Mouse (Mus musculus) layer of hippocampus, adult 2 months (tissue): ENCODE measurements at regions not wholly inside any gene's neighbourhood (a gene's known extent, or its start where the extent isn't known, plus 50 kb on each side); places are given as distances from the start of the nearest gene placed in this dataset.

Source experiments
- DNase-seq, 2 experiments: peaks; one replicate each; pipeline ENCODE4 v3.0.0; 2022; ENCODE audit warnings: low spot score in 2 of 2
- H3K27ac ChIP-seq: fragments of 200-600 bp; 2 replicates; pipeline ENCODE4 v1.8.1; 2022
- H3K4me3 ChIP-seq: fragments of 200-600 bp; 2 replicates; pipeline ENCODE4 v1.8.1; 2022; ENCODE audit warnings: mild to moderate bottlenecking
- CTCF ChIP-seq: fragments of 200-600 bp; conservative IDR thresholded peaks from 2 replicates; pipeline ENCODE4 v1.8.1; 2022; ENCODE audit warnings: antibody characterized with exemption, mild to moderate bottlenecking, moderate library complexity

GRCm38 (mm10) chr12:106566361-106566760 lies 556.3 kb downstream of the Vrk1 start:
- no peak for TF ChIP-seq CTCF
- H3K27ac ChIP-seq = no peak overlapping the region
- DNase-seq = no peak
- no peak overlapping the region for H3K4me3 ChIP-seq

- TF ChIP-seq CTCF = no peak
- H3K4me3 ChIP-seq = no peak overlapping the region
- no peak overlapping the region for H3K27ac ChIP-seq
- DNase-seq = no peak
Measured at GRCm38 (mm10) chr12:106567116-106567515, 557.1 kb downstream of the Vrk1 start.

GRCm38 (mm10) chr12:106568541-106569085 lies 558.6 kb downstream of the Vrk1 start:
- Histone ChIP-seq H3K4me3 (no peak overlapping the region), H3K27ac (no peak overlapping the region)
- DNase-seq = no peak
- TF ChIP-seq CTCF = no peak

DNA sequence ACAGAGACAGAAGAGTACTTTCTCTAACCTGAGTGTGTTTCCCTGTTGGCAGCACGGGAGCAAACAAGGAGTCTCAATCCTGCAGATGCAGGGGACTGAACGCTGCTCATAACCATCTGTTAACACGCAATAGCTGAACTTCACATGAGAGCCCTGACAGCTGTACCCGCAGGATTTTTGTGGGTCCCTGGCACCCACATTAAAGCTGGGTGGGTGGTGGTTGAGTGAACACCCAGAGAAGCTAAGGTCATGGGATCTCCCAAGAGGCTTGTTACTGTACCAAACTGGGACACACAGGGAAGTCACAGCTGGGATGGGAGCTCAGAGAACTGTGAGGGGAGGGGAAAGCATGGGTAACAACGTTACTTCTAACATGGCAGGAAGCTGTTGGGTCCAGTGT lies 562.9 kb downstream of the Vrk1 start:
- no peak for TF ChIP-seq CTCF
- no peak overlapping the region for H3K4me3 ChIP-seq
- DNase-seq = no peak
- no peak overlapping the region for H3K27ac ChIP-seq

DNA sequence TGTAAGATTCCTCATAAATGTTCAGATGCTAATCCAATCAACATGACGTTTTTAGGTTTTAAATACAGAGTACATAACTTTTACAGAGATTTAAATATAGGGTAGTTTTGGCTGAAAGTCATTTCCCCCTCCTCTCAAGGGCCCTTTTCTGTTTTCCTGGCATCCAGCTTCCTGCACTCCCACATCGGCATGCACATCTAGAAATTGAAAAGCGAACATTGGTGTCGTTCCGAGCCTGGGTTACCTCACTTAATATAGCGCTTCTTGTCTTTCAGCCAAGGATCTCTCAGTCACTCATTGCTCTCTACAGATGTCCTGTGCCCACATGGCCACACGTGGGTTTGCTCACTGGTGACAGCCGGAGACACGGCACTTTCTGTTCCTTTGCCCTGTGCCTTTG lies 572.7 kb downstream of the Vrk1 start:
- Histone ChIP-seq H3K27ac (no peak overlapping the region; the same call in 1 of the 2 replicates), H3K4me3 (no peak overlapping the region)
- no peak for TF ChIP-seq CTCF
- peak in 1 of 2 experiments; percentile 21 for DNase-seq

DNA sequence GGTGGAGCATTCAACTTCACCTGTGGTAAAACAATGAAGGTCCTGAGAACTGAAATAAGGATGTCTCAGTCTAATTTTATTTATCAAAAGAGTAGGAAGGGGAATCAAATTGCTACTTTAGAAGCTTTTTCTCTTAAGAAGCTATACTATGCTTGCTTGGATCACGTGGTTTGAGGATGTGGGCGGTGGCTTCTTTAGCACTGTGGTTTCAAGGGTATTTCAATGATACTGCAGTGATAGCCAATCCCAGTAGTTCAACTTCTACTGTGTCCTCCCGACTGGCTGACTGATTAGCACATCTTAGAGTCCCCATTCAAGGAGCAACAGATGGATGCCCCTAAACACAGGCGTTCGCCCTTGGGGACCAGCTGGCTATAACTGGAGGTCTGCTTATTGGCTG lies 575.6 kb downstream of the Vrk1 start:
- Histone ChIP-seq H3K4me3 (no peak overlapping the region), H3K27ac (no peak overlapping the region)
- no peak for DNase-seq
- TF ChIP-seq CTCF = no peak

DNA sequence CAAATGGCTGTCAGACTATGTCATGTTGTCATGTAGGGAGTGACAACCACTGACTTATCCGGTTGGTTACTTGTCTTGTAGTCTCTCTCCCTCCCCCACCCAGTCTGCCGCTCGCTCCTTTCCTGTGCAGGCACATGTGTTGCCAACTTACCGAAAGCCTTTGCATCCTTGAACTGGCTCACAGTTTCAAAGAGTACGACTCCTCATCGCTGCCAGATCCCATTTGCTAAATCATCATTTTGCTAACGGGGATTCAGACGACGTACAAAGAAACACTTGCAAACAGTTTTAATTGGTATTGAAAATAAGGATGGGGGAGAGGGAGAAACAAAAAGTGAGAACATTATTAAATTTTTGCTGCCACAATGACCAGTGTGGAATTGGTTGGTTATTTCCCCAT lies 582.7 kb downstream of the Vrk1 start:
- no peak overlapping the region for H3K27ac ChIP-seq
- TF ChIP-seq CTCF = no peak
- no peak for DNase-seq
- no peak overlapping the region for H3K4me3 ChIP-seq

DNA sequence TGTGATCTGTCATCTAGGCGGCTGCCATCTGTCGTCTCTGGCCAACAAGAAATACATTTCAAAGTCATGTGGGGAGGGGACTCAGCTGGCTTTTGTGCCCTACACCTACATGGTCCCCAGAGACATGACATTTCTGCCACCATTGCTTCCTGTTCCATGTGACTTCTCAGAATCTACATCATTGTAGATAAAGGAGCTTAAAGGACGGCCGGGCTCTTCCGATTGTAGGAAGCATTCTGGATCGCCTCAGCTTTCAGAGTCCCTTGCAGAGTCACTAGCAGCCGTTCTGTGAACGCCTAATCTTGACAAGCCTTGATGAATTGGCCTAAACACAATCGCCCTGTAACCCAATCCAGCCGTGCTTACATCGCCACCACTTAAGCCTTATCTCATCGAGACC lies 587.6 kb downstream of the Vrk1 start:
- TF ChIP-seq CTCF = no peak
- no peak overlapping the region for H3K4me3 ChIP-seq

DNA sequence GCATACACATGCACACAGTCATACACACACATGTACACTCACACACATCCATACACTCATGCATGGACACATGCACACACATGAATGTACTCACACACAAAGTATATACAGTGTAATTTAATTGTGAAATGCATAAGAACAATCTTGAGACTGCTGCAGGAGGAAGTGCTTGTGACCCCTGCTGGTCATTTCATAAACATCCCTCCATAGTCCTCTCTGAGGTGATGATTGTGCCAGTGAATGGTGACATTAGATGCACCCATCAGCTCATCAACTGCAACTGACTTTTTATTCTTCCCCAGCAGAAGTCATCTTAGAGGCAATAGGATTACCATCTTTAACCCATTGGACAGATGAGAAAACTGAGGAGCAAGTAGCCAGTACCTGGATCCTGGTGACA lies 597.2 kb downstream of the Vrk1 start:
- peak; percentile 55 for TF ChIP-seq CTCF
- no peak overlapping the region for H3K27ac ChIP-seq
- H3K4me3 ChIP-seq = no peak overlapping the region
- DNase-seq = no peak

More for the DNA sequence above, 587.6 kb downstream of the Vrk1 start:
- no peak overlapping the region for H3K27ac ChIP-seq
- DNase-seq = no peak

DNA sequence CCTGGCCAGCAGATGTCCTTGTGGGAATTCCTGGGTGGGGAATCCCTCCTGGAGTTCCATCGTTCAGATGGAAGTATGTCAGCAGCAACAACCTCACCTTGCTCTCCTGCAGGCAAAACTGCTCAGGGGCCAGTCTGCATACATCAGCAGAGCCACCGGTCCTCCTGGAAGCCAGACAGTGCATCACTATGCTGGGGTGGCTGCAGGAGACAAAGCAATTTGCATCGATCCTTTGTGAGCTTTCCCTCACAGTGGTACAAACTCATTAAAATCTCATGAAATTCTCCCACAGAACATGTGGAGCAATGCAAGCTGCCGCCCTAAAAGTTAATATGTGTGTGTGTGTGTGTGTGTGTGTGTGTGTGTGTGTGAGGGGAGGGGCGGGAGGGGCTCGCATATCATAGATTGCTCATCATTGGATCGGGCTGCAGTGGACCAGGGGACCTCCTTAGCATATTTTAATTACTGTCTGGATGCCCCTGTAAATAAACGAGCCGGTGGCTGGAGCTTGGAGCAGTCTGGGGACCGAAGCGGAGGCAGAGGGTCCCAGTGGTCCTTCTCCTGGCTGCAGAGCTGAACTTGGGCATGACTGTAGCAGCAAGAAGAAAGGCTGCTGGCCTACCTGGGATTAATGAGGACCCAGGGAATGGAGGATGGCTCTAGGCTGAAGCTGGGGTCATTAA lies 597.8 kb downstream of the Vrk1 start:
- no peak overlapping the region for H3K4me3 ChIP-seq
- H3K27ac ChIP-seq = no peak overlapping the region
- DNase-seq = peak in 1 of 2 experiments; percentile 13
- TF ChIP-seq CTCF = no peak

GRCm38 (mm10) chr12:106618684-106619083 lies 608.7 kb downstream of the Vrk1 start:
- Histone ChIP-seq H3K4me3 (no peak overlapping the region), H3K27ac (no peak overlapping the region)
- peak in 1 of 2 experiments; percentile 48 for DNase-seq
- TF ChIP-seq CTCF = no peak

DNA sequence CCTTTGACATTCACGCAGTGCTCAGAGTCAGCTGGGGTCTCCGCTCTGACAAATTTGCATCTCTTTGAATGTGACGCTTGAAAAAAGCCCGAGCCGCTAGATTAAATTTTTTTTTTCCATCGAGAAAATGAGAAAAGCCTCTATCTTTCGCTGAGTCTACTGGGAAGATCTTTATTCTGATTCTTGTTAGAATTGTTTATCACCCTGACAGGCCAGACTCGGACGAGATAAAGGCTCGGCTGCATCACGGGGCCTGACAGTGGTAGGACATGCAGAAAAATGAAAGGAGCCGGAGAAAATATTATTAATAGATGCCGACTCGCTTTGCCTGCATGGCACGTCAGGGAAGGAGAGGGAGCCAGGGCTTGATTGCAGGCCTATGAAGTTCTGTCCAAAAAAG lies 616.8 kb downstream of the Vrk1 start:
- no peak for TF ChIP-seq CTCF
- no peak overlapping the region for H3K27ac ChIP-seq

GRCm38 (mm10) chr12:106632566-106632965 lies 622.5 kb downstream of the Vrk1 start:
- no peak for TF ChIP-seq CTCF
- no peak overlapping the region for H3K27ac ChIP-seq
- DNase-seq = no peak

More for the DNA sequence above, 616.8 kb downstream of the Vrk1 start:
- DNase-seq = no peak
- no peak overlapping the region for H3K4me3 ChIP-seq

GRCm38 (mm10) chr12:106633096-106633495 lies 623.1 kb downstream of the Vrk1 start:
- no peak overlapping the region for H3K4me3 ChIP-seq
- TF ChIP-seq CTCF = no peak
- no peak for DNase-seq
- no peak overlapping the region for H3K27ac ChIP-seq

More at GRCm38 (mm10) chr12:106632566-106632965, 622.5 kb downstream of the Vrk1 start:
- no peak overlapping the region for H3K4me3 ChIP-seq
